Mouse (Mus musculus) kidney, postnatal 0 days (tissue): ENCODE measurements around the gene Rnf216. TPM values are rescaled to one million over a fixed set of nuclear protein-coding genes. Genes with fewer than 3 reads are reported as not detected.

Source experiments
- ATAC-seq: fragments of 200-750 bp; cut with Nextera tagmentation; replicated peaks from 2 replicates; pipeline ENCODE4 v1.8.0; 2017; ENCODE audit warnings: low read depth, moderate number of reproducible peaks, moderate TSS enrichment, moderate library complexity; ENCODE audit not compliant: low FRiP score
- DNase-seq: peaks from one replicate; pipeline ENCODE4 v3.0.0-alpha.2; 2016; ENCODE audit warnings: low spot score
- H3K27ac ChIP-seq: fragments of 300-500 bp; sonication (generic); 2 replicates; pipeline ENCODE4 v1.5.1; 2014; ENCODE audit warnings: mild to moderate bottlenecking
- H3K27me3 ChIP-seq: fragments of 300-500 bp; sonication (generic); 2 replicates; pipeline ENCODE4 v1.6.1; 2014; ENCODE audit warnings: low read length, mixed read lengths; ENCODE audit not compliant: insufficient read depth
- H3K36me3 ChIP-seq: fragments of 300-500 bp; sonication (generic); 2 replicates; pipeline ENCODE4 v1.6.1; 2014; ENCODE audit warnings: low read length, mixed read lengths; ENCODE audit not compliant: insufficient read depth
- H3K4me1 ChIP-seq: fragments of 300-500 bp; sonication (generic); replicated peaks from 2 replicates; pipeline ENCODE4 v1.6.1; 2014; ENCODE audit warnings: antibody characterized with exemption, low read length, mixed read lengths; ENCODE audit not compliant: insufficient read depth
- H3K4me2 ChIP-seq: fragments of 300-500 bp; sonication (generic); 2 replicates; pipeline ENCODE4 v1.6.1; 2014; ENCODE audit warnings: mild to moderate bottlenecking, low read length, moderate library complexity, mixed read lengths
- H3K4me3 ChIP-seq: fragments of 300-500 bp; sonication (generic); replicated peaks from 2 replicates; pipeline ENCODE4 v1.5.1; 2014; ENCODE audit warnings: low read depth, low read length
- H3K9ac ChIP-seq: fragments of 300-500 bp; sonication (generic); 2 replicates; pipeline ENCODE4 v1.6.1; 2014; ENCODE audit warnings: low read depth, low read length
- H3K9me3 ChIP-seq: fragments of 300-500 bp; sonication (generic); replicated peaks from 2 replicates; pipeline ENCODE4 v1.6.1; 2016; ENCODE audit warnings: low read length, inconsistent platforms, mixed read lengths
- CTCF ChIP-seq: IDR thresholded peaks from 2 replicates; pipeline ENCODE4 v1.5.1; 2016; ENCODE audit warnings: antibody characterized with exemption, low read depth, mild to moderate bottlenecking, moderate library complexity
- WGBS: fragments of 180-500 bp; shearing (Covaris S2); extraction: QIAGEN DNeasy Blood & Tissue Kit; methylation state at CpG from one replicate; pipeline ENCODE4 v1.1.7; 2014; 5-methylcytosine and 5-hydroxymethylcytosine counted together
- polyA plus RNA-seq: library from polyadenylated mRNA; unstranded; fragments of >200 nt; fragmentation: Nextera tagmentation; extraction: Ambion mirVana; gene quantifications from 2 replicates; pipeline ENCODE4 v1.2.1, GENCODE M21; 2015

Rnf216 gene
- polyA plus RNA-seq, 1 experiment from 2014 or later = 29.9 TPM

GRCm38 (mm10) chr5:142976516-142976915 is 136.3 kb downstream of the Rnf216 start:
- no peak overlapping the region for H3K4me3 ChIP-seq

DNA sequence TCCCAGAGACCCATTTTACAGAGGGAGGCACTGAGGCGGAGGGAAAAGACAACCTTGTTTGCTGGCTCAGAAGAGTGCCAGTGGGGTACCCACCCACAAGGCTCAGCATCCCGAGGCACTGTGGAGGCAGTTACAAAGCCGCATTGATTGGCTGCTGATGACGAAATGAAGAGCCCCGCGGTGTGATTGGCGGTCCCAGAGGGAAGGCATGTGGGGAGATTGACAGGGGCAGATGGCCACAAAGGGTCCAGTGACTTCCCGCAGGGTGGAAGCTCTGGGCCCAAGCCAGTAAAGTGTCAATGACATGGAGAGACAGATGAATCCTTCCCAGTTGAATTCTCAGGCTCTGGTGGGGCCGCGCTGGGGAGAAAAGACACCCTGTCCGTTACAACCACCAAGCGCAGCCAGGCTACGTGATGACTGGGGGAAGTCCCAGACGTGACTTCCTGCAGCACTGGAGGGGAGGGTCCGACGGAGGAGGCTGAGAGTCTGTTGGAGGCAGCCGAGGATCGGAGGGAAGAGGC is 138.1 kb downstream of the Rnf216 start:
- Histone ChIP-seq H3K4me3 (no peak overlapping the region), H3K36me3 (peaks cover 30% of the 10 kb centered on the region), H3K9ac (no peak overlapping the region), H3K4me2 (peak overlapping the region; percentile 16; the same call in 1 of the 2 replicates), H3K27ac (no peak overlapping the region), H3K4me1 (no peaks in the 10 kb centered on the region), H3K27me3 (no peaks in the 10 kb centered on the region), H3K9me3 (no peaks in the 10 kb centered on the region)
- ATAC-seq (peak; percentile 46; the same call in 1 of the 2 replicates), DNase-seq (peak; percentile 71)
- TF ChIP-seq CTCF = no peak
- WGBS = 19% methylated on average over 18 of the region's 18 CpGs

More at GRCm38 (mm10) chr5:142976516-142976915, 136.3 kb downstream of the Rnf216 start:
- Histone ChIP-seq H3K36me3 (peaks cover 11% of the 10 kb centered on the region), H3K9ac (no peak overlapping the region), H3K4me2 (no peak overlapping the region), H3K27ac (peak overlapping the region; percentile 0; the same call in 1 of the 2 replicates), H3K4me1 (no peaks in the 10 kb centered on the region), H3K9me3 (no peaks in the 10 kb centered on the region), H3K27me3 (no peaks in the 10 kb centered on the region)
- WGBS = 40% methylated on average over 5 of the region's 5 CpGs
- no peak for TF ChIP-seq CTCF
- DNase-seq = peak; percentile 79
- ATAC-seq = no peak

- H3K9me3 ChIP-seq = no peaks in the 10 kb centered on the region
- DNase-seq (no peak), ATAC-seq (no peak)
- H3K27me3 ChIP-seq = no peaks in the 10 kb centered on the region
- peaks cover 34% of the 10 kb centered on the region for H3K36me3 ChIP-seq
- no peak for TF ChIP-seq CTCF
- 45% methylated on average over 3 of the region's 3 CpGs for WGBS
- no peak overlapping the region for H3K4me3 ChIP-seq
- no peak overlapping the region for H3K27ac ChIP-seq
- no peak overlapping the region for H3K9ac ChIP-seq
- no peak overlapping the region for H3K4me2 ChIP-seq
- H3K4me1 ChIP-seq = no peaks in the 10 kb centered on the region
Measured at GRCm38 (mm10) chr5:142973971-142974370, 138.8 kb downstream of the Rnf216 start.

- H3K4me2 ChIP-seq = no peak overlapping the region
- H3K36me3 ChIP-seq = peaks cover 42% of the 10 kb centered on the region
- no peak for TF ChIP-seq CTCF
- H3K27ac ChIP-seq = no peak overlapping the region
- peaks cover 12% of the 10 kb centered on the region for H3K4me1 ChIP-seq
- no peaks in the 10 kb centered on the region for H3K9me3 ChIP-seq
- H3K4me3 ChIP-seq = no peak overlapping the region
- no peak for DNase-seq
- no peak for ATAC-seq
- H3K9ac ChIP-seq = no peak overlapping the region
- no peaks in the 10 kb centered on the region for H3K27me3 ChIP-seq
- 91% methylated on average over 14 of the region's 14 CpGs for WGBS
Measured at GRCm38 (mm10) chr5:142968411-142968810, 144.4 kb downstream of the Rnf216 start.

GRCm38 (mm10) chr5:142964650-142965049 is 148.1 kb downstream of the Rnf216 start:
- DNase-seq (no peak), ATAC-seq (no peak)
- Histone ChIP-seq H3K4me1 (peaks cover 18% of the 10 kb centered on the region), H3K27me3 (no peaks in the 10 kb centered on the region), H3K27ac (no peak overlapping the region), H3K4me2 (peak overlapping the region; percentile 82), H3K9ac (no peak overlapping the region), H3K9me3 (no peaks in the 10 kb centered on the region), H3K36me3 (peaks cover 12% of the 10 kb centered on the region; the same call in 1 of the 2 replicates), H3K4me3 (no peak overlapping the region)
- no peak for TF ChIP-seq CTCF
- 85% methylated on average over 6 of the region's 6 CpGs for WGBS

DNA sequence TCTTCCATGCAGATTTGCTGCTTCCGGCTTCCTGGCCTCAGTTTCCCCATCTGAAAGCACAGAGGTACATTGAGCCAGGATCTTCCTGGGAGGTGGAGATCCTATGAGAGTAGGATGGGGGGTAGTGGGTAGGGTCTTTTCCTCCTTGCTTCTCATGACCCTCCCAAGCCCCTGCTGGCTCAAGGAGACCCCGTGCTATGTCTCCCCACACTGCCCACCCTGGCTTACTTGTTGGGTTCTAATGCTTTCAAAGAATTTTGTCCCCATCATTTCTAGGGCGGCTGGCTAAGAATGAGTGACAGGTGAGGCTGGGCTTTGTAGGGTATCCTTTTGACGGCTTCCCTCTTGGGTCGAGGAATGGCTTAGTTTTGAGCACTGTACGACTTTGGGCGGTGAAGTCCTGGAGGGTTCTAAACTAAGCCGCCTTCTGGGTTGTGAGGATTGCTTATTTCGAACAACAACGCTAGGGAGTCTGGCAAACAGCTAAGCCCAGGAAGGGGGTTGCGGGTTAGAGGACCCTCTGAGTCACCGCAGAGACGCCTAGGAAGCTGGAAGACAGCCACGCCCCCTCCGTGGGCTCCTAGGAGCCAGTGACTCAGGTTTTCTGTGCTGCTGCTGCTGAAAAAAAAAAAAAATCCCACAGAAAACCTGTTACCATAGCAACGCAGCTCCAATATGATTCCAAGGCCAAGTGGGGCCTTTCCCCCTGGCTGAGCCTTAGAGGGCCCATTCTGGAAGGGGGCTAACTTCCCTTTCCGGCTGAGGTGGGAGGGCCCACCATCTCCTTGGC is 148.9 kb downstream of the Rnf216 start:
- peaks cover 8% of the 10 kb centered on the region; the same call in 1 of the 2 replicates for H3K36me3 ChIP-seq
- 34% methylated on average over 17 of the region's 17 CpGs for WGBS
- no peaks in the 10 kb centered on the region for H3K27me3 ChIP-seq
- peaks cover 18% of the 10 kb centered on the region for H3K4me1 ChIP-seq
- peak; percentile 60 for DNase-seq
- no peaks in the 10 kb centered on the region for H3K9me3 ChIP-seq
- no peak for ATAC-seq
- no peak for TF ChIP-seq CTCF
- no peak overlapping the region for H3K27ac ChIP-seq
- peak overlapping the region; percentile 82 for H3K4me2 ChIP-seq
- 0 out of 2 replicates have a peak overlapping the region, but pooled peaks have one; percentile 48 for H3K9ac ChIP-seq
- H3K4me3 ChIP-seq = peak overlapping the region; percentile 76
